Mouse (Mus musculus) kidney, postnatal 14 days (tissue): ENCODE measurements around the gene Arpc4.
"Not testable (repeated sequence)": the region's sequence is repeated elsewhere in the genome, so short reads cannot be mapped to it uniquely, and the experiment has no call there.

ENCODE experiments used
- DNase-seq: peaks from one replicate; pipeline ENCODE4 v3.0.0; 2022; ENCODE audit warnings: mixed read lengths

The Arpc4 gene

GRCm38 (mm10) chr6:113377496-113378385 is at the start of gene Arpc4, which contains the start of gene Tada3:
Gene Arpc4, plus strand, starts transcription at chr6:113378115.
Gene Tada3, minus strand, starts transcription at chr6:113377883.
- DNase-seq: peak; percentile 94

GRCm38 (mm10) chr6:113329396-113329795 is 48.5 kb upstream of the Arpc4 start:
- no peak for DNase-seq

- no peak for DNase-seq
Measured at GRCm38 (mm10) chr6:113330547-113330946, 47.4 kb upstream of the Arpc4 start.

- no peak for DNase-seq
Measured at GRCm38 (mm10) chr6:113331721-113332120, 46.2 kb upstream of the Arpc4 start.

- not testable (repeated sequence) for DNase-seq
Measured at GRCm38 (mm10) chr6:113332734-113333133, 45.2 kb upstream of the Arpc4 start.

- peak; percentile 90 for DNase-seq
Measured at GRCm38 (mm10) chr6:113333137-113333950, 44.6 kb upstream of the Arpc4 start.

GRCm38 (mm10) chr6:113334216-113334615 is 43.7 kb upstream of the Arpc4 start:
- DNase-seq: no peak

- DNase-seq: peak; percentile 54
Measured at GRCm38 (mm10) chr6:113336852-113337620, 40.9 kb upstream of the Arpc4 start.

GRCm38 (mm10) chr6:113341574-113341973 is 36.3 kb upstream of the Arpc4 start:
- DNase-seq: no peak

- DNase-seq: no peak
Measured at GRCm38 (mm10) chr6:113342297-113342696, 35.6 kb upstream of the Arpc4 start.

GRCm38 (mm10) chr6:113343177-113344092 is 34.5 kb upstream of the Arpc4 start, which contains the start of gene Camk1:
Gene Camk1, minus strand, starts transcription at chr6:113343984.
- DNase-seq: peak; percentile 87

GRCm38 (mm10) chr6:113344321-113344720 is 33.6 kb upstream of the Arpc4 start:
- DNase-seq: peak; percentile 93

- no peak for DNase-seq
Measured at GRCm38 (mm10) chr6:113346897-113347296, 31.0 kb upstream of the Arpc4 start.

GRCm38 (mm10) chr6:113350538-113350937 is 27.4 kb upstream of the Arpc4 start:
- no peak for DNase-seq

- no peak for DNase-seq
Measured at GRCm38 (mm10) chr6:113351161-113351560, 26.8 kb upstream of the Arpc4 start.

- DNase-seq: no peak
Measured at GRCm38 (mm10) chr6:113351653-113352052, 26.3 kb upstream of the Arpc4 start.

GRCm38 (mm10) chr6:113352820-113353219 is 25.1 kb upstream of the Arpc4 start:
- no peak for DNase-seq

- no peak for DNase-seq
Measured at GRCm38 (mm10) chr6:113353696-113354095, 24.2 kb upstream of the Arpc4 start.

- DNase-seq: no peak
Measured at GRCm38 (mm10) chr6:113361476-113361875, 16.4 kb upstream of the Arpc4 start.

GRCm38 (mm10) chr6:113362241-113362640 is 15.7 kb upstream of the Arpc4 start:
- DNase-seq: no peak

GRCm38 (mm10) chr6:113364518-113365135 is 13.3 kb upstream of the Arpc4 start:
- DNase-seq: no peak
